Mouse (Mus musculus) 416B (cell line): ENCODE data around the gene Cfi.

ENCODE experiments used
- DNase-seq: peaks from one replicate; pipeline ENCODE4 v3.0.0; 2011; ENCODE audit warnings: low read depth

Gene Cfi

GRCm38 (mm10) chr3:129835388-129835934 is at the start of gene Cfi:
TSS of gene Cfi (plus strand) at chr3:129835884.
- no peak for DNase-seq

- no peak for DNase-seq
Measured at GRCm38 (mm10) chr3:129793801-129794200, 41.9 kb upstream of the Cfi start.

- DNase-seq: no peak
Measured at GRCm38 (mm10) chr3:129797341-129797740, 38.3 kb upstream of the Cfi start.

GRCm38 (mm10) chr3:129798551-129798950 is 37.1 kb upstream of the Cfi start:
- no peak for DNase-seq

- DNase-seq: no peak
Measured at GRCm38 (mm10) chr3:129799011-129799410, 36.7 kb upstream of the Cfi start.

- no peak for DNase-seq
Measured at GRCm38 (mm10) chr3:129803765-129804164, 31.9 kb upstream of the Cfi start, which contains the start of gene Lrit3. TSS of gene Lrit3 (minus strand) at chr3:129804030.

GRCm38 (mm10) chr3:129820847-129821246 is 14.8 kb upstream of the Cfi start:
- no peak for DNase-seq

- DNase-seq: no peak
Measured at GRCm38 (mm10) chr3:129821736-129822135, 13.9 kb upstream of the Cfi start.

GRCm38 (mm10) chr3:129822206-129822775 is 13.4 kb upstream of the Cfi start, which contains the start of gene Rrh:
TSS of gene Rrh (minus strand) at chr3:129822587.
- DNase-seq: no peak

GRCm38 (mm10) chr3:129823293-129823692 is 12.4 kb upstream of the Cfi start:
- DNase-seq: peak; percentile 69

- DNase-seq: no peak
Measured at GRCm38 (mm10) chr3:129824146-129824545, 11.5 kb upstream of the Cfi start.

- DNase-seq: no peak
Measured at GRCm38 (mm10) chr3:129824891-129825290, 10.8 kb upstream of the Cfi start.

GRCm38 (mm10) chr3:129826691-129827090 is 9.0 kb upstream of the Cfi start:
- DNase-seq: no peak

GRCm38 (mm10) chr3:129827691-129828090 is 8.0 kb upstream of the Cfi start:
- DNase-seq: no peak

- DNase-seq: no peak
Measured at GRCm38 (mm10) chr3:129830626-129831025, 5.1 kb upstream of the Cfi start.

- peak; percentile 97 for DNase-seq
Measured at GRCm38 (mm10) chr3:129831035-129831568, 4.6 kb upstream of the Cfi start, which contains the start of gene Gar1. TSS of gene Gar1 (minus strand) at chr3:129831396.

GRCm38 (mm10) chr3:129836051-129836697 is 490 bp downstream of the Cfi start:
- DNase-seq: no peak

GRCm38 (mm10) chr3:129836965-129837364 is 1.3 kb downstream of the Cfi start:
- no peak for DNase-seq

GRCm38 (mm10) chr3:129838017-129838416 is 2.3 kb downstream of the Cfi start:
- DNase-seq: no peak

- peak; percentile 48 for DNase-seq
Measured at GRCm38 (mm10) chr3:129845868-129846267, 10.2 kb downstream of the Cfi start.

GRCm38 (mm10) chr3:129846846-129847245 is 11.2 kb downstream of the Cfi start:
- DNase-seq: no peak

GRCm38 (mm10) chr3:129862592-129862991 is 26.9 kb downstream of the Cfi start:
- peak; percentile 55 for DNase-seq

GRCm38 (mm10) chr3:129863698-129864097 is 28.0 kb downstream of the Cfi start:
- peak; percentile 57 for DNase-seq
